Mouse (Mus musculus): ENCODE data around the gene Irf9. TPM values are rescaled to one million over a fixed set of nuclear protein-coding genes. Genes with fewer than 3 reads are reported as not detected.
A peak's percentile ranks its signal among the peaks of the same experiment; 100 is the strongest.

Gene Irf9
- polyA plus RNA-seq, 1 experiment: 36.9 TPM

DNA sequence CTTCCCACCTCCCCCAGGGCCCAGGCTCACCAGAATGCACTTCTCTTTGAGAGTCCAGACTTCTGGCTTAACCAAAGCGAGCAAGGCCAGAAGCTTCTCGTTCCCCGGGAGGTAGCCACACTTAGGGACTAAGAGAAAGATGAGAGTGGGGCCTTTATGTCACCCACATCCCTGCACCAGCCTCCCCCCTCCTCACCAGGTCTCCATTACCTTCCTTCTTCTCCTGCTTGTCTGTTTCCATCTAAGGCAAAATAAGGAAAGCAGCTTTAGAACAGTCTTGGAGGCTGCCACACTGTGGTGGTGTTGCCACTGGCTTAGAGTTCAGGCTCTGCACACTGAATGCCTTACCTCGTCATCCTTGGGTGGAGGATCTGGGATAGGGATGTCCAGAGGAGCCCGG lies 14.1 kb upstream of the Irf9 start:
- no peaks in the 10 kb centered on the region for H3K27me3 ChIP-seq (replicated peaks; ENCODE audit: control insufficient read depth, insufficient read depth, low read length)
- no peak overlapping the region for H3K27ac ChIP-seq (ENCODE audit: insufficient read depth, low read depth, low read length)
- H3K4me3 ChIP-seq (ENCODE audit: insufficient read depth, low read depth, low read length): no peak overlapping the region
- peaks cover 10% of the 10 kb centered on the region; the same call in 1 of the 2 replicates for H3K4me1 ChIP-seq (ENCODE audit: control insufficient read depth, insufficient read depth, low read length)
- WGBS: 87% methylated on average over 5 of the region's 5 CpGs
- DNase-seq: no peak
- peaks cover 1% of the 10 kb centered on the region for H3K36me3 ChIP-seq (ENCODE audit: control insufficient read depth, insufficient read depth, low read length)
- TF ChIP-seq CTCF (conservative IDR thresholded peaks at IDR 0.05; ENCODE audit: insufficient read depth, insufficient read length, low read depth, low read length): no peak
- TF ChIP-seq POLR2A (IDR thresholded peaks at IDR 0.05; ENCODE audit: low read depth, low read length): no peak

DNA sequence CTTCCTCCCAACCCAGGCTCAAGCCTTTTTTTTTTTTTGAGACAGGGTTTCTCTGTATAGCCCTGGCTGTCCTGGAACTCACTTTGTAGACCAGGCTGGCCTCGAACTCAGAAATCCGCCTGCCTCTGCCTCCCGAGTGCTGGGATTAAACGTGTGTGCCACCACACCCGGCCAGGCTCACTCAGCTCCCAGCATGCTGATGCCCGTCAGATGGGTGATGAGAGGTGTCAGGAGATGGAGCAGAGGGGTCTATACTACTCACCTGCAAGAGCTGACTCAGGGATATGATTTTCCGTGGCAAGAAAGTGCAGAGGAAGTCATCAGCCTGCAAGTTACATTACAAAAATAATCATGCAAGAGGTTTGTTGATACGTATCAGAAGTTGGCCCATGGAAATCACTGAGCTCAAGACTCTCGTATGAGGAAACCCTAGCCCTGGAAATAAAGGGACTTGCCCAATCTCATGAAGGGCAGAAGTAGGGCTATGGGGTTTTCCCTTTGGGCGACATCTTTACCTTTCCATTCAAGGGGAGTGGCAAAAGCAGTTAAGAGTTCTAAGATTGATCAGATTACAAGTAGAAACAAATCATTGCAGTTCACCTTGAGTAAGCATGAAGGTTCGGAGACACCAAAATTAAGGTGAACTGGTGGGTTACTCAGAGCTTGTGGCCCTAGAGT lies 13.5 kb upstream of the Irf9 start:
- no peak for DNase-seq
- no peaks in the 10 kb centered on the region for H3K27me3 ChIP-seq (replicated peaks; ENCODE audit: control insufficient read depth, insufficient read depth, low read length)
- H3K36me3 ChIP-seq (ENCODE audit: control insufficient read depth, insufficient read depth, low read length): peaks cover 2% of the 10 kb centered on the region
- peaks cover 5% of the 10 kb centered on the region; the same call in 1 of the 2 replicates for H3K4me1 ChIP-seq (ENCODE audit: control insufficient read depth, insufficient read depth, low read length)
- 70% methylated on average over 11 of the region's 11 CpGs for WGBS
- TF ChIP-seq CTCF (conservative IDR thresholded peaks at IDR 0.05; ENCODE audit: insufficient read depth, insufficient read length, low read depth, low read length) (no peak), POLR2A (IDR thresholded peaks at IDR 0.05; ENCODE audit: low read depth, low read length) (no peak)
- H3K27ac ChIP-seq (ENCODE audit: insufficient read depth, low read depth, low read length): peak overlapping the region; percentile 62; the same call in 1 of the 2 replicates
- H3K4me3 ChIP-seq (ENCODE audit: insufficient read depth, low read depth, low read length): peak overlapping the region; percentile 89

DNA sequence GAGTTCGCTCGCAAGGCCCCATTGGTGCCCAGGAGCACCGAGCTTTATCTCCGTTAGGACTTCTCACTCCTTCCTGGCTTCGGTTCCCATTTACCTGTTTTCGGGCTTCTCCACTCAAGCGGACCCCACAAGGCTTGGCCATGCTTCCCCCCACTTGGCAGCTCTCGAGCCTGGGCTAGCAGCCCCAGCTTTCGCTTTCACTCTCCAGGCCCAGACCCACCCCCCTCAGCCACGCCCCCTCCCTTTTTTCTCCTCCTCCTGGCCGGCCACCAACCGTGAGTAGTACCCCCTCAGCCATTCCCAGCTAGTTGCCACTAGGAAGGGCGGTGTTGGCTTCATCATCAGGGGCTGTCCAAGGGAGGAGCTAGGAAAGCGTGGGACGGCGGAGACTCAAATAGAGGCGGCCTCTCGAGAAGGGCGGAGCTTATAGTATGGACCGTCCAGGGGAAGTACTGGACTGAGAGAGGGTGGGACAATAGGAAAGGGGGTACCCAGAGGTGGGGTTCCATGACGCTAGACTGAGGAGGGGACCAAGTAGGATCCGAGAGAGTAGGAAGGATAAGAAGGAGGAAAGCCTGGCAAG lies 12.5 kb upstream of the Irf9 start, which contains the start of gene Psme2:
TSS of gene Psme2 (minus strand) at position 366 of the 583 bp plus-strand sequence.
- H3K4me1 ChIP-seq (ENCODE audit: control insufficient read depth, insufficient read depth, low read length): no peaks in the 10 kb centered on the region; the same call in 1 of the 2 replicates
- DNase-seq: peak; percentile 98
- H3K4me3 ChIP-seq (ENCODE audit: insufficient read depth, low read depth, low read length): peak within 1 kb of the TSS; percentile 89
- peak within 1 kb of the TSS; percentile 99 for H3K27ac ChIP-seq (ENCODE audit: insufficient read depth, low read depth, low read length)
- WGBS: under 1% methylated on average over 22 of the region's 22 CpGs
- no peaks in the 10 kb centered on the region for H3K27me3 ChIP-seq (replicated peaks; ENCODE audit: control insufficient read depth, insufficient read depth, low read length)
- TF ChIP-seq POLR2A (IDR thresholded peaks at IDR 0.05; ENCODE audit: low read depth, low read length) (no peak), CTCF (conservative IDR thresholded peaks at IDR 0.05; ENCODE audit: insufficient read depth, insufficient read length, low read depth, low read length) (no peak)
- H3K36me3 ChIP-seq (ENCODE audit: control insufficient read depth, insufficient read depth, low read length): peaks cover 4% of the 10 kb centered on the region

DNA sequence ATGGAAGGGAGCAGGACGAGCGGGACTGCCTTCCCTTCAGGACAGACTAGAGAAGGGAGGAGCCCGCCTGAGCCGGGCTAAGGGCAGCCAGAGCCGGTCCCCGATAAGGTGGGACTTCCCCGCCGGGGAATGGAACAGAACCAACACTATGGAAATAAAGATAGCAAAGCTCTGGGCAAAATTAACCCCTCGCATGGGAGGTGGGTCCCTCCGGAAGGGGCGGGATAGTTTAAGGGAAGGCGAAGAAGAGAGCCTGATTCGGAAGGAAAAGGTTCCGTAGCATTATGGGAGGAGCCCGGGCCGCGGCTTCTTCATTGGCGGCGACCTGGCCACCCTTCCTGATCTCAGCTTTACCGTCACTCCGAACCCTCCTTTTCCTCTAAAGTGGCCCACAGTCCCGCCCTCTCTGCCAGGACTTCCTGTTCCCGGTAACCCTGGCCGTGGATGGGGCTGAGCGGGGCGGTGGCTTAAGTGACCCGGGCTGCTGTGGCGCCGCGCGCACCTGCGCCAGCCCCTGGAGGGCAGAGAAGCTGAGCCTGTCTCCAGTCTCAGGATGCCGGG lies 12.0 kb upstream of the Irf9 start, which contains the start of gene Rnf31:
TSS of gene Rnf31 (plus strand) at position 378 of the 561 bp plus-strand sequence.
- Histone ChIP-seq H3K27ac (ENCODE audit: insufficient read depth, low read depth, low read length) (peak within 1 kb of the TSS; percentile 99), H3K36me3 (ENCODE audit: control insufficient read depth, insufficient read depth, low read length) (peaks cover 9% of the 10 kb centered on the region), H3K4me1 (ENCODE audit: control insufficient read depth, insufficient read depth, low read length) (no peaks in the 10 kb centered on the region), H3K4me3 (ENCODE audit: insufficient read depth, low read depth, low read length) (peak within 1 kb of the TSS; percentile 89), H3K27me3 (replicated peaks; ENCODE audit: control insufficient read depth, insufficient read depth, low read length) (no peaks in the 10 kb centered on the region)
- under 1% methylated on average over 33 of the region's 33 CpGs for WGBS
- DNase-seq: peak; percentile 99
- TF ChIP-seq POLR2A (IDR thresholded peaks at IDR 0.05; ENCODE audit: low read depth, low read length): peak; percentile 18
- TF ChIP-seq CTCF (conservative IDR thresholded peaks at IDR 0.05; ENCODE audit: insufficient read depth, insufficient read length, low read depth, low read length): no peak

DNA sequence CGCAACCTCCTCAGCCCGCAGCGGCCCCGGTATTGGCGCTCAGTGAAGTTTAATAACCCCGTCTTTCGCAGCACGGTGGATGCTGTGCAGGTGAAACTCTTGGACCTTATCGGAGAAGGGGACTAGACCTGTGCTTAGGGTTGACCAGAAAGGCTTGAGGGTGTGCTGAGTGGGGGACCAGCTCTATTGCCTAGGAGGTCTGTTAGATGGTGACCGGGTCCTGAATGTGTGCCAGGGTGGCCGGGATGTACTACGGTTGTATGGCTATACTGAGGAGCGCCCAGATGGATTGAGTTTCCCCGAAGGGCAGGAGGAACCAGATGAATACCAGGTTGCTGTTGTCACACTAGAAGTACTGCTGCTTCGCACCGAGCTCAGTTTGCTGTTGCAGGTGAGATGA lies 11.1 kb upstream of the Irf9 start:
- Histone ChIP-seq H3K4me1 (ENCODE audit: control insufficient read depth, insufficient read depth, low read length) (no peaks in the 10 kb centered on the region), H3K36me3 (ENCODE audit: control insufficient read depth, insufficient read depth, low read length) (peaks cover 9% of the 10 kb centered on the region), H3K27me3 (replicated peaks; ENCODE audit: control insufficient read depth, insufficient read depth, low read length) (no peaks in the 10 kb centered on the region), H3K27ac (ENCODE audit: insufficient read depth, low read depth, low read length) (peak overlapping the region; percentile 96), H3K4me3 (ENCODE audit: insufficient read depth, low read depth, low read length) (peak overlapping the region; percentile 89)
- no peak for DNase-seq
- 1% methylated on average over 16 of the region's 16 CpGs for WGBS
- TF ChIP-seq POLR2A (IDR thresholded peaks at IDR 0.05; ENCODE audit: low read depth, low read length): no peak
- no peak for TF ChIP-seq CTCF (conservative IDR thresholded peaks at IDR 0.05; ENCODE audit: insufficient read depth, insufficient read length, low read depth, low read length)

DNA sequence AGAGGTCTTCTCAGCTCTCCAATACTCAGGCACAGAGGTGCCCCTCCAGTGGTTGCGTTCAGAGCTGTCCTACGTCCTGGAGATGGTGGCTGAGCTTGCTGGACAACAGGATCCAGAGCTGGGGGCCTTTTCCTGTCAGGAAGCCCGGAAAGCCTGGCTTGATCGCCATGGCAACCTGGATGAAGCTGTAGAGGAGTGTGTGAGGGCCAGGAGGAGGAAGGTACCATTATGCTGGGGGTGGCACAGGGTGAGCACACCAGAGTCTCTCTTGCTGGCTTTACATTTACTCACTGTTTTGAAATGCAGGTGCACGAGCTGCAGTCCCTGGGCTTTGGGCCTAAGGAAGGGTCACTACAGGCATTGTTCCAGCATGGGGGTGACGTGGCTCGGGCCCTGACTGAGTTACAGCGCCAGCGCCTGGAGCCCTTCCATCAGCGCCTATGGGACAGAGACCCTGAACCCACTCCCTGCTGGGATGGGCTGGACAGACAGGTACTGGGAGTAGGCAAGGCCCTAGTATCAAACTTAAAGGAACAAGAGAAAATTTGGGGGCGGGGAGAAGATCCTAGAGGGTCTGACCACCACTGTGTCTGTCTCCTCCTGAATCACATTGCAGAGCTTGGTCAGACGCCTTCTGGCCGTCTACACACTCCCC lies 7.2 kb upstream of the Irf9 start:
- no peak for TF ChIP-seq POLR2A (IDR thresholded peaks at IDR 0.05; ENCODE audit: low read depth, low read length)
- TF ChIP-seq CTCF (conservative IDR thresholded peaks at IDR 0.05; ENCODE audit: insufficient read depth, insufficient read length, low read depth, low read length): no peak

More for the DNA sequence above, 7.2 kb upstream of the Irf9 start:
- H3K4me1 ChIP-seq (ENCODE audit: control insufficient read depth, insufficient read depth, low read length): no peaks in the 10 kb centered on the region
- peak; percentile 28 for DNase-seq
- 84% methylated on average over 13 of the region's 13 CpGs for WGBS
- no peak overlapping the region for H3K27ac ChIP-seq (ENCODE audit: insufficient read depth, low read depth, low read length)
- H3K27me3 ChIP-seq (replicated peaks; ENCODE audit: control insufficient read depth, insufficient read depth, low read length): no peaks in the 10 kb centered on the region
- no peak overlapping the region for H3K4me3 ChIP-seq (ENCODE audit: insufficient read depth, low read depth, low read length)
- peaks cover 9% of the 10 kb centered on the region for H3K36me3 ChIP-seq (ENCODE audit: control insufficient read depth, insufficient read depth, low read length)
